Mouse (Mus musculus): ENCODE measurements around the gene Spsb1.

GRCm38 (mm10) chr4:149888156-149888555 lies 66.7 kb downstream of the Spsb1 start:
- TF ChIP-seq EP300 (IDR thresholded peaks at IDR 0.05) (no peak), CTCF (IDR thresholded peaks at IDR 0.05) (no peak)

Data from lung, postnatal 0 days (tissue).